Mouse (Mus musculus) midbrain, embryonic 14.5 days (tissue): ENCODE measurements around the gene Rpa1. TPM values are rescaled to one million over a fixed set of nuclear protein-coding genes. Genes with fewer than 3 reads are reported as not detected.

Source experiments
- ATAC-seq: fragments of 200-750 bp; cut with Nextera tagmentation; 2 replicates; pipeline ENCODE4 v1.8.0; 2017; ENCODE audit warnings: moderate number of reproducible peaks, moderate library complexity; ENCODE audit not compliant: low FRiP score, low TSS enrichment
- DNase-seq: peaks from one replicate; pipeline ENCODE4 v3.0.0-alpha.2; 2015
- H3K27ac ChIP-seq: fragments of 300-500 bp; sonication (generic); replicated peaks from 2 replicates; pipeline ENCODE4 v1.5.1; 2014; ENCODE audit warnings: mild to moderate bottlenecking, low read depth, low read length, moderate library complexity
- H3K27me3 ChIP-seq: fragments of 300-500 bp; sonication (generic); 2 replicates; pipeline ENCODE4 v1.6.1; 2014; ENCODE audit warnings: low read length, control low read depth, mixed read lengths; ENCODE audit not compliant: control insufficient read depth, insufficient read depth
- H3K36me3 ChIP-seq: fragments of 300-500 bp; sonication (generic); 2 replicates; pipeline ENCODE4 v1.6.1; 2014; ENCODE audit warnings: low read length, control low read depth; ENCODE audit not compliant: control insufficient read depth, insufficient read depth
- H3K4me1 ChIP-seq: fragments of 300-500 bp; sonication (generic); 2 replicates; pipeline ENCODE4 v1.6.1; 2014; ENCODE audit warnings: mild to moderate bottlenecking, antibody characterized with exemption, low read length, control low read depth; ENCODE audit not compliant: control insufficient read depth, insufficient read depth
- H3K4me2 ChIP-seq: fragments of 300-500 bp; sonication (generic); 2 replicates; pipeline ENCODE4 v1.6.1; 2014; ENCODE audit warnings: mild to moderate bottlenecking, low read length, moderate library complexity
- H3K4me3 ChIP-seq: fragments of 300-500 bp; sonication (generic); replicated peaks from 2 replicates; pipeline ENCODE4 v1.5.1; 2014; ENCODE audit warnings: low read depth, low read length
- H3K9ac ChIP-seq: fragments of 300-500 bp; sonication (generic); replicated peaks from 2 replicates; pipeline ENCODE4 v1.6.1; 2014; ENCODE audit warnings: mild to moderate bottlenecking, low read length, moderate library complexity
- H3K9me3 ChIP-seq: fragments of 300-500 bp; sonication (generic); 2 replicates; pipeline ENCODE4 v1.6.1; 2016; ENCODE audit warnings: low read length, control low read depth, mixed read lengths; ENCODE audit not compliant: control insufficient read depth
- WGBS: fragments of 180-500 bp; shearing (Covaris S2); extraction: QIAGEN DNeasy Blood & Tissue Kit; methylation state at CpG from one replicate; pipeline ENCODE4 v1.1.7; 2014; 5-methylcytosine and 5-hydroxymethylcytosine counted together
- polyA plus RNA-seq: library from polyadenylated mRNA; unstranded; fragments of >200 nt; fragmentation: Nextera tagmentation; extraction: Ambion mirVana; gene quantifications from 2 replicates; pipeline ENCODE4 v1.2.1, GENCODE M21; 2014

Rpa1 gene
- polyA plus RNA-seq, 1 experiment from 2014 or later = 50.0 TPM

GRCm38 (mm10) chr11:75347596-75347995 lies 528 bp downstream of the Rpa1 start:
- H3K27me3 ChIP-seq = no peaks in the 10 kb centered on the region
- 0 out of 2 replicates have a peak, but pooled peaks cover 6% of the 10 kb centered on the region for H3K4me1 ChIP-seq
- H3K9me3 ChIP-seq = no peaks in the 10 kb centered on the region
- H3K36me3 ChIP-seq = no peaks in the 10 kb centered on the region
- WGBS = under 1% methylated on average over 10 of the region's 10 CpGs
- DNase-seq (no peak), ATAC-seq (no peak)
- H3K9ac ChIP-seq = peak overlapping the region; percentile 55
- peak overlapping the region; percentile 86 for H3K4me2 ChIP-seq
- peak overlapping the region; percentile 55 for H3K4me3 ChIP-seq
- no peak overlapping the region; the same call in 1 of the 2 replicates for H3K27ac ChIP-seq

GRCm38 (mm10) chr11:75347188-75347585 lies 937 bp downstream of the Rpa1 start:
- peak overlapping the region; percentile 86 for H3K4me2 ChIP-seq
- WGBS = 48% methylated on average over 10 of the region's 10 CpGs
- no peaks in the 10 kb centered on the region for H3K27me3 ChIP-seq
- no peak for ATAC-seq
- no peaks in the 10 kb centered on the region for H3K36me3 ChIP-seq
- no peak overlapping the region; the same call in 1 of the 2 replicates for H3K9ac ChIP-seq
- no peak for DNase-seq
- H3K9me3 ChIP-seq = no peaks in the 10 kb centered on the region
- H3K4me1 ChIP-seq = 0 out of 2 replicates have a peak, but pooled peaks cover 6% of the 10 kb centered on the region
- H3K4me3 ChIP-seq = peak overlapping the region; percentile 55
- no peak overlapping the region for H3K27ac ChIP-seq

DNA sequence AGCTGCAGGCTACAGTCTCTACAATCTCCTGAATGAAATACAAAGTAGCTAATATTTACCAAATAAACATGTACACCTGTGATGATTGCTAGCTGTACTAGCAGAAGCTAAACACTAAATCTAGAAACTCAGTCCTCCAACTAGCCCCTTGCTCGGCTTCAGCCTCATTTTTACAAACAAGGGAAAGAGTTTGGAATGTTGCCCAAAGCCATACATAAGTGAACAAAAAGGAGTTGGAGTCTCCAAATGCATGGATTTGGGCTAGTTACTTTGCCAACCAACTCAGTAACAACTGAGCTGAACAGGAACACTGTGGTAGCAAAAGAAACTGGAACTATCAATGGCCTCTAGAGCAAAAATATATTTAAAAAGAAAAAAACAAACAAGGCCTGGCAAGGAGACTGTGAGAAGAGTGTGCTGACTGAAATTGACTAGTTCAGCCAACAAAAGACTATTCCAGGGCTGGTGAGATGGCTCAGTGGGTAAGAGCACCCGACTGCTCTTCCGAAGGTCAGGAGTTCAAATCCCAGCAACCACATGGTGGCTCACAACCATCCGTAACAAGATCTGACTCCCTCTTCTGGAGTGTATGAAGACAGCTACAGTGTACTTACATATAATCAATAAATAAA lies 1.5 kb downstream of the Rpa1 start:
- H3K4me3 ChIP-seq = no peak overlapping the region
- no peak overlapping the region for H3K27ac ChIP-seq
- no peak overlapping the region for H3K9ac ChIP-seq
- ATAC-seq = no peak
- DNase-seq = no peak
- 61% methylated on average over 3 of the region's 4 CpGs for WGBS
- no peaks in the 10 kb centered on the region for H3K36me3 ChIP-seq
- H3K4me1 ChIP-seq = 0 out of 2 replicates have a peak, but pooled peaks cover 6% of the 10 kb centered on the region
- peak overlapping the region; percentile 16; the same call in 1 of the 2 replicates for H3K4me2 ChIP-seq
- H3K9me3 ChIP-seq = no peaks in the 10 kb centered on the region
- no peaks in the 10 kb centered on the region for H3K27me3 ChIP-seq

- WGBS = 97% methylated on average over 5 of the region's 5 CpGs
- no peak overlapping the region for H3K4me2 ChIP-seq
- no peaks in the 10 kb centered on the region for H3K9me3 ChIP-seq
- no peak overlapping the region for H3K9ac ChIP-seq
- DNase-seq (no peak), ATAC-seq (no peak)
- no peaks in the 10 kb centered on the region for H3K27me3 ChIP-seq
- 0 out of 2 replicates have a peak, but pooled peaks cover 6% of the 10 kb centered on the region for H3K4me1 ChIP-seq
- H3K27ac ChIP-seq = no peak overlapping the region
- peaks cover 12% of the 10 kb centered on the region for H3K36me3 ChIP-seq
- H3K4me3 ChIP-seq = no peak overlapping the region
These were observed 3.4 kb downstream of the Rpa1 start for GRCm38 (mm10) chr11:75344716-75345115.

- Histone ChIP-seq H3K4me3 (no peak overlapping the region), H3K9me3 (no peaks in the 10 kb centered on the region), H3K36me3 (peaks cover 15% of the 10 kb centered on the region), H3K4me1 (0 out of 2 replicates have a peak, but pooled peaks cover 6% of the 10 kb centered on the region), H3K27ac (no peak overlapping the region), H3K4me2 (no peak overlapping the region), H3K9ac (no peak overlapping the region), H3K27me3 (no peaks in the 10 kb centered on the region)
- WGBS = 82% methylated on average over 2 of the region's 2 CpGs
- no peak for DNase-seq
- no peak for ATAC-seq
These were observed 4.0 kb downstream of the Rpa1 start for GRCm38 (mm10) chr11:75344163-75344562.

DNA sequence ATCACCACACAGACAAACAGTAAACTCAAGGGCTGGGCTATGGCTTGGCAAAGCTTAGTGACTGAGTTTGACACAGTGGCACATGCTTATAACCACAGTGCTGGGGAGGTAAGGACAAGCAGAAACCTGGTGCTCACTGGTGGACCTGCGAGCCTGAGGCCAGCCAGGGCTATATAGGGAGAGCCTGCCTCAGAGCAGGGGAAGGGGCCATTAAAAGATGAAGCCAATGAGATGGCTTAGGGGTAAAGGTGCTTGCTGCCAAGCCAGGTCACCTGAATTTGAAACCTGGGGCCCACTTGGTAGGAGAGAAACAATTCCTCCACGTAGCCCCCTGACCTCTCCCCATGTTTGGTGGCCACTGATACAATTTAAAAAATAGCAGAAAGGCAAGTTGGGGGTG lies 5.0 kb downstream of the Rpa1 start:
- 0 out of 2 replicates have a peak, but pooled peaks cover 6% of the 10 kb centered on the region for H3K4me1 ChIP-seq
- H3K9ac ChIP-seq = no peak overlapping the region
- DNase-seq = no peak
- peaks cover 21% of the 10 kb centered on the region for H3K36me3 ChIP-seq
- no peaks in the 10 kb centered on the region for H3K9me3 ChIP-seq
- no peak overlapping the region for H3K4me3 ChIP-seq
- H3K27ac ChIP-seq = no peak overlapping the region
- no peak overlapping the region for H3K4me2 ChIP-seq
- no peak for ATAC-seq
- WGBS = 95% methylated on average over 2 of the region's 2 CpGs
- no peaks in the 10 kb centered on the region for H3K27me3 ChIP-seq

- H3K4me1 ChIP-seq = no peaks in the 10 kb centered on the region
- H3K36me3 ChIP-seq = peaks cover 30% of the 10 kb centered on the region
- no peak overlapping the region for H3K9ac ChIP-seq
- ATAC-seq (no peak), DNase-seq (peak; percentile 25)
- H3K27ac ChIP-seq = no peak overlapping the region
- H3K9me3 ChIP-seq = no peaks in the 10 kb centered on the region
- H3K27me3 ChIP-seq = no peaks in the 10 kb centered on the region
- no peak overlapping the region for H3K4me2 ChIP-seq
- WGBS = 78% methylated on average over 12 of the region's 12 CpGs
- H3K4me3 ChIP-seq = no peak overlapping the region
These were observed 7.3 kb downstream of the Rpa1 start for GRCm38 (mm10) chr11:75340698-75341345.

- H3K4me1 ChIP-seq = no peaks in the 10 kb centered on the region
- peaks cover 30% of the 10 kb centered on the region for H3K36me3 ChIP-seq
- H3K9ac ChIP-seq = no peak overlapping the region
- ATAC-seq (no peak), DNase-seq (no peak)
- H3K27ac ChIP-seq = no peak overlapping the region
- H3K27me3 ChIP-seq = no peaks in the 10 kb centered on the region
- WGBS = 93% methylated on average over 14 of the region's 14 CpGs
- H3K9me3 ChIP-seq = no peaks in the 10 kb centered on the region
- no peak overlapping the region for H3K4me2 ChIP-seq
- H3K4me3 ChIP-seq = no peak overlapping the region
These were observed 8.0 kb downstream of the Rpa1 start for GRCm38 (mm10) chr11:75340076-75340475.

- ATAC-seq (no peak), DNase-seq (no peak)
- no peak overlapping the region for H3K9ac ChIP-seq
- no peaks in the 10 kb centered on the region for H3K9me3 ChIP-seq
- no peak overlapping the region for H3K4me3 ChIP-seq
- no peak overlapping the region for H3K4me2 ChIP-seq
- H3K27me3 ChIP-seq = no peaks in the 10 kb centered on the region
- no peak overlapping the region for H3K27ac ChIP-seq
- H3K4me1 ChIP-seq = no peaks in the 10 kb centered on the region
- peaks cover 30% of the 10 kb centered on the region for H3K36me3 ChIP-seq
- 97% methylated on average over 7 of the region's 7 CpGs for WGBS
These were observed 10.9 kb downstream of the Rpa1 start for GRCm38 (mm10) chr11:75337246-75337645.
